Mouse (Mus musculus) CH12.LX (cell line): ENCODE data around the gene Gm28710.

Experiments used
- CTCF ChIP-seq, 2 experiments: IDR thresholded peaks in 1 of 2; conservative IDR thresholded peaks in 1 of 2; 2 replicates each; pipeline ENCODE4 v1.5.1; 2011 to 2012; ENCODE audit warnings: low read depth in 2 of 2, low read length in 2 of 2, improper control_type of control experiment in 1 of 2, inconsistent platforms in 1 of 2, mild to moderate bottlenecking in 1 of 2, moderate library complexity in 1 of 2
- RAD21 ChIP-seq: IDR thresholded peaks from 2 replicates; pipeline ENCODE4 v1.6.1; 2011; ENCODE audit warnings: low read depth, mild to moderate bottlenecking, low read length, improper control_type of control experiment, moderate library complexity
- USF1 ChIP-seq: IDR thresholded peaks from 2 replicates; pipeline ENCODE4 v1.6.1; 2014; ENCODE audit warnings: low read depth, mild to moderate bottlenecking, inconsistent platforms, low read length, improper control_type of control experiment

DNA sequence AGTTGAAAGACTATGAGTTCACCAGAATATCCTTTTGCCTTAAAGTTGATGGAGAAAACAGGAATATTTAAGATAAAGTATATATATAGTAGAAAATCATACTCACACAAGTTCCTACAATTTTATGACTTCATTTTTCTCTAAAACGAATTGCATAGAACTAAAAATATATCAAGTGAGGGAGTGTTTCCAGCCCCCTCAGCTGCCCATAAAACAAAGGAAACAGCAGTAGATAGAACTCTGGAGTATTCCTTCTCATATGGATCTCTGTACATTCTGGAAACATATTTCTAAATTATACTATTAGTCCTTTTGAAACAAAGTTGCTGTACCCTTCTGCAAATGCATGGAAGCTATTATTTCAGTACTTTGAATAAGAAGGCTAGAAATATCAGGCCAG, 130.9 kb downstream of the Gm28710 start:
- TF ChIP-seq RAD21 (no peak), USF1 (no peak), CTCF (conservative IDR thresholded peaks at IDR 0.05 in 1 of 2, IDR thresholded peaks at IDR 0.05 in 1 of 2; ENCODE audit: low read depth in 2 of 2, low read length in 2 of 2) (no peak)
